Mouse (Mus musculus) intestine, embryonic 16.5 days (tissue): ENCODE results near the gene Ccdc12. TPM values are rescaled to one million over a fixed set of nuclear protein-coding genes. Genes with fewer than 3 reads are reported as not detected.
A peak's percentile ranks its signal among the peaks of the same experiment; 100 is the strongest.

Experiments used
- ATAC-seq: fragments of 200-750 bp; cut with Nextera tagmentation; 2 replicates; pipeline ENCODE4 v1.8.0; 2017; ENCODE audit warnings: moderate TSS enrichment, moderate library complexity
- H3K27ac ChIP-seq: fragments of 300-500 bp; sonication (generic); 2 replicates; pipeline ENCODE4 v1.5.1; 2014; ENCODE audit warnings: mild to moderate bottlenecking, low read length
- H3K27me3 ChIP-seq: fragments of 300-500 bp; sonication (generic); replicated peaks from 2 replicates; pipeline ENCODE4 v1.6.1; 2014; ENCODE audit warnings: low read length, control low read depth, mixed read lengths; ENCODE audit not compliant: control insufficient read depth, insufficient read depth
- H3K36me3 ChIP-seq: fragments of 300-500 bp; sonication (generic); 2 replicates; pipeline ENCODE4 v1.6.1; 2014; ENCODE audit warnings: low read length, control low read depth; ENCODE audit not compliant: control insufficient read depth, insufficient read depth
- H3K4me1 ChIP-seq: fragments of 300-500 bp; sonication (generic); 2 replicates; pipeline ENCODE4 v1.6.1; 2014; ENCODE audit warnings: low read length, control low read depth, mixed read lengths; ENCODE audit not compliant: control insufficient read depth, insufficient read depth
- H3K4me2 ChIP-seq: fragments of 300-500 bp; sonication (generic); 2 replicates; pipeline ENCODE4 v1.6.1; 2014; ENCODE audit warnings: low read depth, low read length, control low read depth
- H3K4me3 ChIP-seq: fragments of 300-500 bp; sonication (generic); 2 replicates; pipeline ENCODE4 v1.5.1; 2014; ENCODE audit warnings: mild to moderate bottlenecking, low read length
- H3K9ac ChIP-seq: fragments of 300-500 bp; sonication (generic); 2 replicates; pipeline ENCODE4 v1.6.1; 2014; ENCODE audit warnings: low read depth, low read length
- H3K9me3 ChIP-seq: fragments of 300-500 bp; sonication (generic); 2 replicates; pipeline ENCODE4 v1.6.1; 2016; ENCODE audit warnings: low read length, control low read depth; ENCODE audit not compliant: control insufficient read depth
- WGBS: fragments of 180-500 bp; shearing (Covaris S2); extraction: QIAGEN DNeasy Blood & Tissue Kit; methylation state at CpG from one replicate; pipeline ENCODE4 v1.1.7; 2014; 5-methylcytosine and 5-hydroxymethylcytosine counted together
- polyA plus RNA-seq: library from polyadenylated mRNA; unstranded; fragments of >200 nt; fragmentation: Nextera tagmentation; extraction: Ambion mirVana; gene quantifications from 2 replicates; pipeline ENCODE4 v1.2.1, GENCODE M21; 2015

Gene Ccdc12
- polyA plus RNA-seq, 1 experiment from 2014 or later = 188 TPM

- H3K9ac ChIP-seq = no peak overlapping the region
- H3K4me1 ChIP-seq = no peaks in the 10 kb centered on the region
- H3K36me3 ChIP-seq = peaks cover 3% of the 10 kb centered on the region; the same call in 1 of the 2 replicates
- no peak overlapping the region for H3K4me3 ChIP-seq
- no peak for ATAC-seq
- 47% methylated on average over 5 of the region's 5 CpGs for WGBS
- H3K4me2 ChIP-seq = no peak overlapping the region
- H3K27ac ChIP-seq = no peak overlapping the region
- no peaks in the 10 kb centered on the region for H3K9me3 ChIP-seq
- no peaks in the 10 kb centered on the region for H3K27me3 ChIP-seq
Measured at GRCm38 (mm10) chr9:110642812-110643524, 13.3 kb upstream of the Ccdc12 start.

- Histone ChIP-seq H3K9me3 (no peaks in the 10 kb centered on the region), H3K27ac (no peak overlapping the region), H3K4me3 (no peak overlapping the region), H3K36me3 (no peaks in the 10 kb centered on the region; the same call in 1 of the 2 replicates), H3K4me2 (no peak overlapping the region), H3K4me1 (no peaks in the 10 kb centered on the region), H3K27me3 (no peaks in the 10 kb centered on the region), H3K9ac (no peak overlapping the region)
- no peak for ATAC-seq
- WGBS = 58% methylated on average over 9 of the region's 9 CpGs
Measured at GRCm38 (mm10) chr9:110643787-110644186, 12.5 kb upstream of the Ccdc12 start.

GRCm38 (mm10) chr9:110644295-110644694, 12.0 kb upstream of the Ccdc12 start:
- Histone ChIP-seq H3K9ac (no peak overlapping the region), H3K9me3 (no peaks in the 10 kb centered on the region), H3K4me3 (no peak overlapping the region), H3K4me2 (no peak overlapping the region), H3K27me3 (no peaks in the 10 kb centered on the region), H3K27ac (no peak overlapping the region), H3K4me1 (no peaks in the 10 kb centered on the region), H3K36me3 (no peaks in the 10 kb centered on the region; the same call in 1 of the 2 replicates)
- WGBS = 84% methylated on average over 10 of the region's 10 CpGs
- ATAC-seq = no peak

GRCm38 (mm10) chr9:110645219-110645618, 11.1 kb upstream of the Ccdc12 start:
- Histone ChIP-seq H3K27ac (no peak overlapping the region), H3K4me3 (no peak overlapping the region), H3K9ac (no peak overlapping the region), H3K4me2 (no peak overlapping the region), H3K4me1 (no peaks in the 10 kb centered on the region), H3K36me3 (no peaks in the 10 kb centered on the region; the same call in 1 of the 2 replicates), H3K27me3 (no peaks in the 10 kb centered on the region), H3K9me3 (no peaks in the 10 kb centered on the region)
- ATAC-seq = no peak
- WGBS = 81% methylated on average over 9 of the region's 9 CpGs

GRCm38 (mm10) chr9:110649775-110650174, 6.5 kb upstream of the Ccdc12 start:
- ATAC-seq = no peak
- H3K36me3 ChIP-seq = no peaks in the 10 kb centered on the region

DNA sequence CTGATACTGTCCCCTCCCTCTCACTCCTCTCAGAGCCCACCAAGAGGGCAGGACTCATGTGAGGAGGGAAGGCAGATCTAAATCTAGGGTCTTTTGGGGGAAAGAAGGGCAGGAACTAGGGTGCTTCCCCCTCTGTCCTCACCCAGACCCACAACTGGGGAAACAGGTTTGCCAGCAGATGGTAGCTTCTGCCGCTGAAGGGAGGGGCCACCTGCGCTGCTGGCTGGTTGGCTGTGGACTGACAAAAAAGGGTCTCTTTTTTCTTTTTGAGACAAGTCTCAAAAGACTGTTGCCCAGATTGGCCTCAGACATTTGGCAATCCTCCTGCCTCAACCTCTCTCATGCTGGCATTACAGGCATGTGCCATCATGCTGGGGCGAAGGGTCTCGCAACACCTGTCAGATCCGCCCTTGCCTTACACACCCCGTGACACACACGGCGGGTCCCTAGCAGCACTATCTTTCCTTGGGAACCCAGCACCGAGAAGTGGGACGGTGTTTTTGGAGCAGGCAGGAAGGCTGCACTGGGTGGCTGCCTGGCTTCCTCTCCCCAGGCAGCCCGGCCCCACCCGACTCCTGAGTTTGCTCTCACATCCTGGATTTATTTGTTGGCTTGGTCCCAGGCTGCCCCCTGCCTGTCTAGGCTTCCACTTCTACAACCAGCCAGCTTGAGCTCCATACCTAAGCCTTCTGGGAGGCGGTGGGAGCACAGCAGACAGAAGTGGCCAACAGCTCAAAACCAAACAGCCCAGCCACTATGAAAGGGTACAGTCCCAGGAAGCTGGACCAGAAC, 4.2 kb upstream of the Ccdc12 start:
- Histone ChIP-seq H3K27me3 (0 out of 2 replicates have a peak, but pooled peaks cover 7% of the 10 kb centered on the region), H3K27ac (peak overlapping the region; percentile 77), H3K36me3 (no peaks in the 10 kb centered on the region), H3K9ac (peak overlapping the region; percentile 80), H3K4me3 (peak overlapping the region; percentile 77), H3K4me1 (peaks cover 31% of the 10 kb centered on the region), H3K9me3 (no peaks in the 10 kb centered on the region), H3K4me2 (peak overlapping the region; percentile 95)
- 27% methylated on average over 13 of the region's 13 CpGs for WGBS
- ATAC-seq = peak; percentile 5; the same call in 1 of the 2 replicates

More at GRCm38 (mm10) chr9:110649775-110650174, 6.5 kb upstream of the Ccdc12 start:
- peaks cover 22% of the 10 kb centered on the region for H3K4me1 ChIP-seq
- no peak overlapping the region for H3K4me3 ChIP-seq
- no peak overlapping the region for H3K27ac ChIP-seq
- no peak overlapping the region for H3K4me2 ChIP-seq
- no peak overlapping the region for H3K9ac ChIP-seq
- H3K9me3 ChIP-seq = no peaks in the 10 kb centered on the region
- 0 out of 2 replicates have a peak, but pooled peaks cover 7% of the 10 kb centered on the region for H3K27me3 ChIP-seq

GRCm38 (mm10) chr9:110652963-110653654, 3.2 kb upstream of the Ccdc12 start:
- H3K4me1 ChIP-seq = peaks cover 34% of the 10 kb centered on the region
- H3K4me2 ChIP-seq = peak overlapping the region; percentile 95
- H3K27ac ChIP-seq = peak overlapping the region; percentile 77
- H3K27me3 ChIP-seq = 0 out of 2 replicates have a peak, but pooled peaks cover 7% of the 10 kb centered on the region
- no peaks in the 10 kb centered on the region for H3K36me3 ChIP-seq
- H3K4me3 ChIP-seq = peak overlapping the region; percentile 77
- H3K9me3 ChIP-seq = no peaks in the 10 kb centered on the region
- peak overlapping the region; percentile 80 for H3K9ac ChIP-seq
- no peak for ATAC-seq
- 16% methylated on average over 14 of the region's 14 CpGs for WGBS

GRCm38 (mm10) chr9:110653655-110654461, 2.4 kb upstream of the Ccdc12 start, which contains the start of gene Nbeal2:
Gene Nbeal2, minus strand, starts transcription at chr9:110654161.
- peak within 1 kb of the TSS; percentile 80 for H3K9ac ChIP-seq
- peak within 1 kb of the TSS; percentile 95 for H3K4me2 ChIP-seq
- under 1% methylated on average over 73 of the region's 75 CpGs for WGBS
- ATAC-seq = peak; percentile 88
- H3K9me3 ChIP-seq = no peaks in the 10 kb centered on the region
- peaks cover 37% of the 10 kb centered on the region for H3K4me1 ChIP-seq
- no peaks in the 10 kb centered on the region for H3K36me3 ChIP-seq
- peak within 1 kb of the TSS; percentile 77 for H3K27ac ChIP-seq
- H3K4me3 ChIP-seq = peak within 1 kb of the TSS; percentile 77
- 0 out of 2 replicates have a peak, but pooled peaks cover 7% of the 10 kb centered on the region for H3K27me3 ChIP-seq
